Mouse (Mus musculus): ENCODE measurements at regions not wholly inside any gene's neighbourhood (a gene's known extent, or its start where the extent isn't known, plus 50 kb on each side); places are given as distances from the start of the nearest gene placed in this dataset.
"Not testable (repeated sequence)": the region's sequence is repeated elsewhere in the genome, so short reads cannot be mapped to it uniquely, and the experiment has no call there.

DNA sequence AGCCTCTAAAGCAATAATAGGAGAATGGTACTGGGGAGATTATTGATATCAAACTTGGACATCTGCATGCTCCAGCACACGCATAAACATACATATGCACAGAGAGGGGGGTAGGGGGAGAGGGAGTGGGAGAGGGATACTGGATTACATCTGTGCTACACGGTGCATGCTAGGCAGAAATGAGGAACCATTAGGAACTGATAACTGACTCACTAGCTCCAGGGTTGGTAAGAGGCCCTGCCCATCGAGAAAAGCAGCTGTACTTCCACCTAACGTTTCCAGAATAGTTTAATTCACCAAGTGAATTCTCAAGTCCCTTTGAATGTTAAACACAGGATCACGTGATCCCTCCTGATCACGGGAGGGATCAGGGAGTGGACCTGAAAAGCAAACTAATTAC, 825.1 kb downstream of the Diaph3 start:
- no peak for DNase-seq (ENCODE audit: extremely low spot score)

DNA sequence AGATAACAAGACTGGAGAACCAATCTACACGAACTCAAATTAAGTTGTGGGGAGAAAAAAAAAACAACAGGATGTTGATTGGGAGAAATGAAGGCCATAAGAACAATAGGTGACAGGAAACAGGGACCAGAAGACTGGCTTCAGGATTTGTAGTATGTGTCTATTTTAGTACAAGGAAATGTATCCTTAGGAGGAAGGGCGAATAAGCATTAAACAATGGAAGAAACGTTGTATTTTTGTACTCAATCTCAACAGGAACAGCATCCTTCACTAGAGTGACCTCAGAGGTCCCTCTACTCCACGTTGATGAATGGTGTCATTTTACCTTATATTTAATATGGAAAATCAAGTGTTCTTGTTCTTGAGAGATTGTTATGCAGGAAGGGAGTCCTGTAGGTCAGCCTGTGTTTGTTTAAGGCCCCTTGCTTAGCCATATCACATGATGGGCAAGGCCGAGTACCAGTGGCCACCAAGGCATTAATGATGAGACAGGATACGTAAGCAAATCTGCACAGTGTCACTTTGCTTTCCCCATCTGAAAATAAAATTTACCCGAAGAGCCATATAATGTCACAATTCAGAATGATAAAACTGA, 832.0 kb downstream of the Diaph3 start:
- DNase-seq (ENCODE audit: extremely low spot score): no peak

DNA sequence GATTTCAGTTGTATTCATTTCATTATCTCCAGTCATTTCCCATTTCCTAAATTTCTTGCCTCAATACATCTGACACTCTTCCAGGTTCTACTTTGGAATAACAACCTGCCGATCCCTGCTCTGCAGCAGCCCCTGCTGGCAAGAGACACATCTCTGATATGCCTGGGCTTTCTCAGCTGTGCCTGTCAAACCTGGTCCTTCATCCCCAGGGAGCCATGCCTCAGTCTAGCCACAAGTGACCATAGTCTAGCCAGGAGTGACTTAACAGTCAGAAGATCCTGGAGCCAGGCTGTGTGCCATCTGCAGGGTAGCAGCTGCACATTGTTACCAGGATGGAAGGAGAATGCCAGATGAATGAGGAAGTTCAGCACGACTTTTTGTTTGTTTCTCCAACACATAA, 833.2 kb downstream of the Diaph3 start:
- peak; percentile 27 for DNase-seq (ENCODE audit: extremely low spot score)

DNA sequence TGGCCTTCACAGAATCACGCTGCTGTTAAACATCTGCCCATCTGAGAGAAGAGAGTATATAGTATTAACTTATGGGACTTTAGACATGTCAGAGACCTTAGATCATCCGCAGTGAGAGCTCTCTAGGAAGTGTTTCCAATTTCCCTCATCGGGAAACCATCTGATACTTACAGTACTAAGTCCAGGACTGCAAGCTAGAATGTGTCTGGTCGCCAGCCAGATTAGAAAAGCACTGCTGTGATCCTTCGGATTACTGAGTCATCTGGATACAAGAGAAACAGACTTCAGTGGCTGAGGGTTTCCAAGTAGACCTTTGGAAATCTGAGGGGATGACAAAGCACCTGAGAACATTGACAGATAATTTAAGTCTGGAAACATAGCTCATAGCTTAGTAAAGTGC, 839.4 kb downstream of the Diaph3 start:
- no peak for DNase-seq (ENCODE audit: extremely low spot score)

DNA sequence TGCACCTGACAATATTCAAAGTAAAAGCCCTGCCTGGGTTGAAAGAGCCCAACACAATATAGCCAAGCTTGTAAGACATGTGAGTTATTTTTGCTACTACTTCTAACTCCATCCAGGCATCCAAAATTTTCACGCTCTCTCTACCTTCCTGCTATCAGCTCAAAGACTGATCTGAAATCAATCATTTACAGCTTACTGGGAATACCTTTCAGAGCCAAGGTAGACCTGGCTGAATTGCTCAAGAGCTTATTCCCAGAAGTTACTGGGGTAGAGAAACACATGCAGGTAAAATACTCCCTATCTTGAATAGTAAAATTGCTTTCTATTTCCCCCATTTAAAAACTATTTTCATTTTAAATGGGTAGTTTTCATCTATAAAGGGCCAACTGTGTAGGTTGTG, 840.2 kb downstream of the Diaph3 start:
- DNase-seq (ENCODE audit: extremely low spot score): no peak

DNA sequence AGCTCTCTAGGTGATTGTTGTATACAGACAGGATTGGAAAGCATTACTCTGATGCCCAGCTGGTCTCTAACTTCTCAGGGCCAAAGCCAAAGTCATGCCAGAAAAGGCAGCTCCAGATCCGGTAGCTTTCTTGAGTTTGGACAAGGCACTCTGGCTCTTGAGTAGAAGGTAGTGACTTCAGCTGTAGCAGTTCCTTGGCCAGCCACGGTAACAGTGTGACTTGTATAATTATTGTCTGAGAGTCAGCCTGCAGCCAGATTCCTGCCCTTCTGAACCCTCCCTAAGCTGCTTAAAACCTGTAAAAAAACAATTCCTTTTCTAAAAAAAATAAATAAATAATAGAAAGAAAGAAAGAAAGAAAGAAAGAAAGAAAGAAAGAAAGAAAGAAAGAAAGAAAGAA, 843.0 kb downstream of the Diaph3 start:
- no peak for DNase-seq (ENCODE audit: extremely low spot score)

DNA sequence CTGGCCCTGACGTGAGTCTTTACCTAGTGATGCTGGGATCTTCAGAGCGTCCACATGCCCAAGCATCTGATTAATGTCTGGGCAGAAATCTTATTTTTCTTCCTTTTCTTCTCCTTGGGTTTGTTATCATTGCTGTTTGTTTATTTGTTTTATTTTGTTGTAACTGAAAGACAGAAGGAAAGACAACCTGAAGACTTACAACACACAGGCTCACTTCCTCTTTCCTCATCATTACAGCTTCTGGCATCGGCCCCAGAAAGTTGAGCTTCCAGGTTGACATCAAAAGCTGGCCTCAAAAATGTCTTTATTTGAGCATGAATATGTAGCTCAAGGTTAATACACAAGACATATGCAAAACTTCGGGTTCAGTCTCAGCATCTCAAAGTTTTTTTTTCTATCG, 846.4 kb downstream of the Diaph3 start:
- DNase-seq (ENCODE audit: extremely low spot score): not testable (repeated sequence)

DNA sequence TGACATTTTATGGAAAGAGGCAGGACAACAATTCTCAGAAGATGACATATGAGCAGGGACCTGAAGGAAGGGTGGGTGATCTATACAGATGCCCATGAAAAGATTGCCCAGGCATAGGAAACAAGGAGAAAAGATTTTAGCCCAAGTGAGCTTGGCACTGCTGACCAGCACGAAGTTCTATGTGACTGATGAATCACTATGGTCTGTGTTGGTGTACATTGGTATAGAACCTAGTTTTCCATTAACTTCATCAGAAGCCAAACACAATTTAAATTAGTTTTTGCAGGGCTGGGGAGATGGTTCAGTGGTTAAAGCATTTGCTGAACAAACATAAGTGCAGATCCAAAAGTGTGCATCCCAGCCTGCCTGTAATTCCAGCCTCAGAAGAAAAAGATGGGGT, 847.2 kb downstream of the Diaph3 start:
- no peak for DNase-seq (ENCODE audit: extremely low spot score)

DNA sequence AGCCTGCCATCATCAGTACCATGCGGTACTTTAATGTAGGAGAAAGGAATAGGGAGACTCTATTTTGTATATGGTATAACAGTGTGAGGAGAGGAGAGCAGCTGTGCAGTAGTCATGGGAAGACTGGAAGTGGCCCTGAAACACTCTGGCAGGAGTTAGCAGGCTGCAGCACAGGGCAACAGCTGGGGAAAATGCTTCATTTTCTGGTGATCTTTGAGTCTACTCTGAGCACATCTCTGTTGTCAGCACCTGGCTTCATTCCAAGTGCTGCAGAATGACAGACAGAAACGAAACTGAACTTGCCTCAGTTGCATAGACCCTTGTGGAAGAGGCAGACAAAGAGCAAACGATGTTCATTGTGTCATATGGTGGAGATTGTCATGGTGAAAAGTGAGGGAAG, 847.7 kb downstream of the Diaph3 start:
- DNase-seq (ENCODE audit: extremely low spot score): no peak

DNA sequence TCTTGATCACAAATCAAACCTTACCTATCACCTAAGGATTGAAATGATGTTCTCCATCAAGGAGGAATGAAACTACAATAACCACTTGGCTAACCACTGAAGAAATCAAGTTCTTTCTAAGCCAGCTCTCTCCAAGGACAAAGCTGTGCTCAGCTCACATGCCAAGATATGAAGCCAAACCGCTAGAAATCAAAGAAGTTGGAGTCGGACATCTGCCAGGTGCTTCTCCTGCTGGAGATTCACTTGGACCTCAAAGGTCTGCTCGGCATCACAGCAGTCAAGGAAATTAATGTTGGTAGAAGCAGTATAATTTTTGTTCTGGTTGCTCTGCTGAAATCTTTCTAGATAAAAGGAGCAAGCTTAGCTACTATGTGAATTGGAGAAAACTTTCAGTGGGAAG, 850.5 kb downstream of the Diaph3 start:
- no peak for DNase-seq (ENCODE audit: extremely low spot score)

DNA sequence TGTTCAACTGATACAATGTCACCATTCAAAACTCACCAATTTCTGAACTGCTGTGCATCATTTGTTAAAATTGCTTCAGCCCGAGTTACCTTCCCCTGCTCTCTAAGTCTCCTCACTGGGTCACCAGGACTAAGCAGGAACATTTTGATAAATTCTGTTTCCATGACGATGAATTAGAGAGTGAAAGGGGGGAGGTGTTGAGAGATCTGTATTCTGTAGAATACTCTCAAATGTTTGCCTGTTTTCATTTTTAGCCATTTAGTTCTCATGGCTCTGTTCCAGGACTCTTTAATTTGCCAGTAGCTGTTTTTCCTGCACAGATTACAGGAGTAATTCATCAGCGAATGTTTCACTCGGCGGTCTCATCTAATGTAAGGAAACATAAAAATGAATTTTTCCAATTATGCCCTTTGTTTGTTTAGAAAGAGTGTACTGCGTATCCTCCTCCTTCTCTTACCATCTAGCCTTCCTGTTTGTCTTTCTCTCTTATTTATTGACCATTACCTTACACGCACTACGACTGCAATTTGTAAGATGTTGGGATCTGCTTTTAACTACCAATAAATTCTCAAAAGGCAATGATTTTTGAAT, 879.3 kb downstream of the Diaph3 start:
- no peak for DNase-seq (ENCODE audit: extremely low spot score)

DNA sequence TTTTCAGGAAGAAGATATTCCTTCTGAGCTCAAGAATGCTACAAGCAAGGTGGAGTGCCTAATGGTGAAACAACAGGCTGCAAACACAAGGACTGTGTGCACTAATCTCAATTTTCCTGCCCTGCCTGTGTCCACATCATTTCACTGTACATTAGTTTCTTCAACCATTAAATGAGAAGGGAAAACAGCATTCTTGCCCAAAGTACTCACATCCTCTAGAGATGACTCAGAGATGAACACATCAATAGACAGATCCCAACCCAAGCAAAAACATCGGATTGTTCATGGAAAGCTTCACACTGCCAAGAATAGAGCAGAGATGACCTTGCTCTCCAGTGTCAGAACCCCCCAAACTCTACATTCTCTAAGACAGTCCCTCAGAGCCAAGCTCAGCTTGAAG, 886.8 kb downstream of the Diaph3 start:
- DNase-seq (ENCODE audit: extremely low spot score): no peak

DNA sequence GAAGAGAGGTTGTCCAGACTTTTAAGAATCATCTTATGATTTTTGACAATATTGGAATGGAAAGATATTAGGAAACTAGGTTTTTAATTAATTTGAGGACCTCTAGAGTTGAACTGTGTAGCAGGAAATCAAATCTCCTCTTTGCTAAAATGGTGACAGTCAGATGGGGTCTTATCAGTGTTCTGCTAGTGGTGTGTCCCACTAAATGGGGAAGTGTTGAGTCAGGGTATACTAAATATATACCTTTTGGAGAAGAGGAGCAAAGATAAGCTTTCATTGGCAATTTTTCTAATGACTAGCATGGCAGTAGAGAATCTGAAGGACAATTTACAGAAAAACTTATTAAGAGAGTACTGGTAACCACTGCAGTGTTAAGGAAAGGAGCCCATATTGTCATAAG, 889.4 kb downstream of the Diaph3 start:
- no peak for DNase-seq (ENCODE audit: extremely low spot score)

DNA sequence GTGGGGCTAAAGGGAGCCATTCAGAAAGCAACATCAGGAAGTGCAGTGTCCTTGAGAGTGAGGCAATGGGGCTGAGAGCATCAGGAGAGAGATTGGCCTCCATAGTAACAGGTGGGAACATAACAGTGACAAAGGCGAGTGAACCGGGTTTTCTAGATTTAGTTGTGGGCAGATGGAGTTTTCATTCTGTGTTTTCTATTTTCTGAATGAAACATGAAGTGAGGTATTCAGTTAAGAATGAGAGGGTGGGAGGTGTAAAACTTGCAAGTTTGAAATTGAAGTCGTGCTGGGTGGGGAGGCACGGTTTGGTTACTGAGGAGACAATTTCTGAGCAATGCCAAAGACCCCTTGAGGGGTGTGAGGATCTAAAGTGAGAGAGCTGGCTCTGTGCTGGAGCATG, 893.3 kb downstream of the Diaph3 start:
- DNase-seq (ENCODE audit: extremely low spot score): no peak

DNA sequence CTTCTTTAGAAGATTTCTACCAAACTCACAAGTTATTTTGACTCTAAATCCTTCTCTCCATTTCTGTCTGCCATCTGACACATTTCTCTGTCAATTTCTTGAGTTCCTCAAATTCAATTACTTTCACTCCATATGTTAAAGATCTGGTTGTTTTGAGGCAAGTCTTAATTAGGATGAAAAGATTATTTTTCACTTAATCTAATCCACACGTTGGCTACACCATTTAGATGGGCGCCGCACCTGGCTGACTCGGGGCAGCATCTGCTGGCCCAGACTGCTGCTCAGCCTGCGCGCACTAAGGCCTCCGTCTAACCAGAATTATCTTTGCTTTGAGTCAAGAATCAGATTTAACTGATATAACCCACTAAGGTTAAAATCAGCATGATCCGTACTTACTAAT, 894.3 kb downstream of the Diaph3 start:
- DNase-seq (ENCODE audit: extremely low spot score): no peak

DNA sequence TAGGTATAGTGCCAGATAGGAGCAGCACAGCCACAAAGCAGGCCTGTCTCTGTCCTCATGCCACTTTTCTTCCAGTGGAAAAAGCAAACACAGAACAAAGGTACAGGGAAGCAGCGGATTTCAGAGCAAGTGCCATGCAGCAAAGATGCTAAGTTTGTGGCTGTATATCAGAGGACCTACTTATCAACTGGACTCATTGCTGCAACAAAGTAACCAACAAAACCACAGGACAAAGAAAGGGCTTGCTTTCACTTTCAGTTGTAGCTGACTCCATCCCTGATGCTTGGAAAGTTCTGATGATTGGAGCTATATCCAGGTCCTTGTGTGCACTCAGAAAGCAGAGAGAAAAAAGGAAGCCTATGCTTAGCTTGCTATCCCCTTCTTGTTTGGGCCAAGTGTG, 897.4 kb downstream of the Diaph3 start:
- no peak for DNase-seq (ENCODE audit: extremely low spot score)

DNA sequence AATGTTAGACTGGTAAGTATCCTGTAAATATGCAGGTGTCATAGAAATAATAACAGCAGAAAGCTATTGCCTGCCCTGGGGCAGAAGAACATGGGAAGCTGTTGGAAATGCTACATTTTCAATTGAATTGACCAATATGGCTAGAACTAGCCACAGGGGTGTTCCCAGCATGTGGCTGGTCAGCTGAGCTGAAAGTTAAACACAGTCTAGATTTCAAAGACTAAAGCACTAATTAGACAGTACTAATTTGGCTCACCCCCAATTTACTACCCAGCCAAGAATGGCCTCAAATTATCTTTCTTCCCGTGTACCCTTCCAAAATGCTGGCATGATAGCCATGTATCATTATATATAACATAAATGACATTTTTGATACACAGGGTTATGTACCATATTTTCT, 898.2 kb downstream of the Diaph3 start:
- no peak for DNase-seq (ENCODE audit: extremely low spot score)

DNA sequence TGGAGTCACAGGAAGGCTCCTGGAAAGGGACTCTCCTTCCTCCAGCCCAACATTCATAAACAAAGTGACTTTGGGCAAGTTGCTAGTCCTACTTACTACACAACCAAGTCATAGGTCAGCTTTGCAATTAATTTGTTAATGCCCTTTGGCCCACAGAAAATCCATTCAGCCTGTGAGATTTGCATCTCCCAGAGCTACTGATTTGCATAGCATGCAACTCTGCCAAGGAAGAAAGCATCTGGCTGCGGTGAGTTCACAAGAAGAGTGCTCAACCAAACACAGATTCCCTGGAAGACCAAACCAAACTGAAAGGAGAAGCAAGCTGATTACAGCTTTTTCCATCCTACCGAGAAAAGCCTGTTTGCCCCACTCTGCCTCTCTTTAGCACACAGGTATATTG, 901.9 kb downstream of the Diaph3 start:
- DNase-seq (ENCODE audit: extremely low spot score): no peak

DNA sequence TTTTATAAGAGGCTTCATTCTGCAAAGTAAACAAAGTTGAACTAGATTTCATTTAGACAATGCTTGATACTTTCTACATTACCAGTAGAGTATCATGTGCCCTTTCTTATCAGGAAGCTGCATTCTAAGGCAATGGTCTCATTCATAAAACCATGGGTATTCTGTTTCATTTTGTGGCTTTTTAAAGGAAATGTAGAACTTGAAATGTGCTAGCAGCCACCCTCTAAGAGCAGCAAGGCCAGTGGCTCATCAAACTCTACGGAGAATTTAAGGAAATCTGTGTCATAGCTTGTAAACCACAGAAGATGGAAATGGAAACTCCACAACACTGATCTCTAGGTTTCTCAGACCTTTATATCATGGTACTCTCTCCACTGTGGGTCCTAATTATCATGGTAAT, 907.7 kb downstream of the Diaph3 start:
- DNase-seq (ENCODE audit: extremely low spot score): no peak

DNA sequence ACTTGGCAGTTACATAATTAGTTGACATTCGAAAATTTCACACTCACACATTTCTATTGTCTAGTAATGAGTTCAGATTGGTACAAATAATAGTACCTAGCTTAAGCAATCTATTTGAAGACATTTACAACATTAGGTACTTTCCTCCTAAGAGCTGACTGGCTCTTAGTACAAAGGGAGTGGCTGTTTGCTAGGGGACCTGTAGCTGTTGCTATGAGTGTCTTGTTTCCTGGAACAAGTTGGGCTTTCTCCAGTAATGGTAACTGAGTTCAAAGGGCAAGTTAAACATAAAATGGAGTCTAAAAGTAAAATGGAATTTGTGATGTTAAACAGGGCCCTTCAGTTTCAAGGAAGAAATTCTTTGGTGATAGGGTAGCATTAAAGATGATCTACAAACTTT, 910.4 kb downstream of the Diaph3 start:
- DNase-seq (ENCODE audit: extremely low spot score): no peak

DNA sequence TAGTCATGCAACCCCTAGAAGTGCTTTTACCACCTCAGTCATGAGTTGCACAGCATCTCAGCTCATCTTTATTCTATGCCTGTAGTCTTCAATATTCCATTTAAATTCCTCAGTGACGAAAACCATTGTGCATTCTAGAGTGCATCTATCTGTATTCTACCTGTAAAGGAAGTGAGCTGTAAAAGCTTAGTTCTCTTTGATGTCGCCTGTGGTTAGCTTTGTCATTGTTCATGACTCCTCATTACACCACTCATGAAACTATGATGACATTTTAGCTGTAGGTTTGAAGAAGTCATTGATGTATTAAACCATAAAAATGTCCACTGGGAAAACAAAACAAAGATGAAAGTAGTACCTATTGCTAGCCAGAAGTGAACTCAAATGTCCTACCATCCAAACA, 911.3 kb downstream of the Diaph3 start:
- DNase-seq (ENCODE audit: extremely low spot score): no peak

DNA sequence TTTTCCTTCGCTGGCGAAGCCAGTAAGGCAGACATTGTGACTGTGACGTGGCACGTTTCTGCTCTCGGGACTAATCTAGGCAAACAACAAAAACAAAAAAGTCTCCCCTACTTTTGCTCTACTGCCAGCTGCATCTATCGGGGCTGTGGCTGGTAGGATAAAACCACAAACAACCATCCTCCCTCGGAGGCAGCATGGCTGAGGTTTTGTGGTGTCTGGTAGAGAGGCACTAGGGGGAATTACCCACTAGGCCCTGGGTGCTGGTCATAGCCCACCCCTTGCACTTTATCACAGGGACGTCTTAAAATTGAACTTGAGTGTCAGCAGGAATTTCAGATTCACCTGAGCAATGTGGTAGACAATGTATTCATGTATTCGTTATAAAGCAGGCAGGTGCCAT, 925.3 kb downstream of the Diaph3 start:
- no peak for DNase-seq (ENCODE audit: extremely low spot score)

DNA sequence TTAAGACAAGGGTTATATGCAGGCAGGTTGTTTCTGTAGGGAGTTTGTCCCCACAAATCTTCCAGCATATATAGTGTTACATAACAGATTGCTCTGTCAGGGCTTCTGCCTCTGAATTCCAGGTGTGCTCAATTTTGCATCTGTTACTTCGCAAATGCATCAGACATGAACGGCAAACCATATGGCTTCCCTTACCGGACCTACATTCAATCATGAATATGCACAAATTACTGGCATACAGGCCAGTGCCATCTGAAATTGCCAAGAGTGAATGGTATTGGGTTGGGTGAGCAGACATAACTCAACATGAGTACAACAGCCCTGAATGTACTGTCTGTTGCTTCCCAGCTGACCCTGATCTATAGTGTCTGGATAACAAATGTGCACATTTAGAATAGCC, 929.4 kb downstream of the Diaph3 start:
- no peak for DNase-seq (ENCODE audit: extremely low spot score)

DNA sequence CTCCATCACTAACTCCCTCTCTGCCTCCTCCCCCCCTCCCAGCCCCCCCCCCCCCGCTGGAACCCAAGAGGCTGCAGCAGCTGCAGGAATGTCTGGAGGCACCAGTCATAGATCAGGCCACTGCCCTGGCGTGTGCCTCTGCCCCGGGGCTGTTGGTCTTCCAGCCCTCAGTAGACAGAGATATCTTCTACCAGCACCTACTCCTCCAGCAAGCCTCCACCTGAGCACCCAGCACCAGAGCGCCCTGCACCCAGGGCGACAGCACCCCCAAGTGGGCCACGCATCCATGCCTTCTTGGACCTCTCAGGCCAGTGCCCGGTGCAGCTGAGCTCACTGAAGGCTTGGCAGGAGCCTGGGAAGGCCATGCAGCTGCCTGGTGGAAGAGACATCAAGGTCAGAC, 936.5 kb downstream of the Diaph3 start:
- DNase-seq (ENCODE audit: extremely low spot score): no peak

Measured in embryo, embryonic 9.5 days (tissue).